8 mouse cellular contexts compared by ENCODE assay signal in genomic region chr10:125388876-125389786, GRCm38 (mm10). TPM values are rescaled to one million over a fixed set of nuclear protein-coding genes. Genes with fewer than 3 reads are reported as not detected.
DNase-seq lines count a peak whose midpoint lies in the region; ATAC-seq lines count a peak whose summit lies in the region.

Gene Slc16a7 (minus strand): TSS chr10:125389465.

- no peaks in the 10 kb centered on the region for H3K27me3 ChIP-seq in intestine, embryonic 14.5 days (replicated peaks; ENCODE audit: control insufficient read depth, insufficient read depth, low read length)
- peaks cover 16% of the 10 kb centered on the region for H3K27me3 ChIP-seq in megakaryocyte, embryonic 14.5 days (replicated peaks)

- no peaks in the 10 kb centered on the region for H3K4me1 ChIP-seq in intestine, embryonic 14.5 days (replicated peaks; ENCODE audit: control insufficient read depth, insufficient read depth, low read length)
- peaks cover 15% of the 10 kb centered on the region for H3K4me1 ChIP-seq in megakaryocyte, embryonic 14.5 days

- peak within 1 kb of the TSS; percentile 89 for H3K4me2 ChIP-seq in intestine, embryonic 14.5 days (ENCODE audit: low read length)

- no peak within 1 kb of the TSS for H3K27ac ChIP-seq in intestine, embryonic 14.5 days (ENCODE audit: low read depth)

- intact Hi-C loops in left cerebral cortex, postnatal 10 days (cut with DNase I): loop anchor here (5.0 kb wide), 1 partner anchor 122 kb away; no protein-coding TSS in a partner anchor

- peak; percentile 68 for DNase-seq in R1 (ENCODE audit: low read depth, low spot score)
- DNase-seq in cerebellum, postnatal 25 days: peak; percentile 93 to 95
- DNase-seq in gastrocnemius, postnatal 10 days: peak; percentile 53
- DNase-seq in intestine, embryonic 14.5 days (ENCODE audit: low spot score): peak; percentile 90
- peak; percentile 89 to 90 for DNase-seq in left cerebral cortex, postnatal 10 days (ENCODE audit: extremely low spot score in 1 of 2, low spot score in 2 of 2)
- DNase-seq in right cerebral cortex, postnatal 10 days (ENCODE audit: low spot score in 2 of 2): peak; percentile 93 to 94
- DNase-seq in urinary bladder, postnatal 10 days (ENCODE audit: low spot score): peak; percentile 33

- peak within 1 kb of the TSS; percentile 52 for H3K4me3 ChIP-seq in intestine, embryonic 14.5 days (ENCODE audit: low read depth, low read length)
- H3K4me3 ChIP-seq in megakaryocyte, embryonic 14.5 days (replicated peaks): peak within 1 kb of the TSS; percentile 92

- H3K36me3 ChIP-seq in intestine, embryonic 14.5 days (ENCODE audit: control insufficient read depth, insufficient read depth, low read length): no peaks in the 10 kb centered on the region
- H3K36me3 ChIP-seq in megakaryocyte, embryonic 14.5 days (replicated peaks; ENCODE audit: low read length): no peaks in the 10 kb centered on the region

- peak; percentile 95 for ATAC-seq in intestine, embryonic 14.5 days (replicated peaks; ENCODE audit: low FRiP score, low TSS enrichment, low read depth)

- H3K9ac ChIP-seq in intestine, embryonic 14.5 days (ENCODE audit: low read length): peak within 1 kb of the TSS; percentile 51

- WGBS in intestine, embryonic 14.5 days: under 1% methylated on average over 57 of the region's 67 CpGs

- no peaks in the 10 kb centered on the region for H3K9me3 ChIP-seq in intestine, embryonic 14.5 days (ENCODE audit: control insufficient read depth, low read length)
- 0 out of 2 replicates have a peak, but pooled peaks cover 9% of the 10 kb centered on the region for H3K9me3 ChIP-seq in megakaryocyte, embryonic 14.5 days

RNA-seq across cellular contexts. Expression of gene Slc16a7, which starts in this region (rescaled TPM):
- 1 to 10 TPM; 2.9 to 3.7 TPM for total RNA-seq in gastrocnemius, postnatal 10 days (2021)
- polyA plus RNA-seq in intestine, embryonic 14.5 days (2014; fragmentation: Nextera tagmentation; extraction: Ambion mirVana): 4.7 and 5.4 TPM in 2 replicates
- 100 to 1,000 TPM; 115 to 122 TPM for total RNA-seq in left cerebral cortex, postnatal 10 days (2021)
- polyA plus RNA-seq in megakaryocyte, embryonic 14.5 days (2012; ENCODE audit: insufficient read depth, low replicate concordance): 0.25 TPM in 1 of 2 replicates, not detected in the other

Comparison
In these comparisons a context has a peak if more than half of its experiments do, and no peak if none do; other contexts are left out.
1. RNA of gene Slc16a7 (total RNA-seq): 115 to 122 TPM in left cerebral cortex, postnatal 10 days; 2.9 to 3.7 TPM in gastrocnemius, postnatal 10 days; every median in the first group is over 10 times any median in the second.
2. DNase-seq: peak in every context shown above with its lines; median percentile 94 in cerebellum, postnatal 25 days; 94 in right cerebral cortex, postnatal 10 days; 90 in intestine, embryonic 14.5 days; 90 in left cerebral cortex, postnatal 10 days; 68 in R1; 53 in gastrocnemius, postnatal 10 days; 33 in urinary bladder, postnatal 10 days.